In genomic region chr19:29952538-29952937, GRCm38 (mm10) we compare ENCODE assay signal across 25 mouse cellular contexts. TPM values are rescaled to one million over a fixed set of nuclear protein-coding genes. Genes with fewer than 3 reads are reported as not detected.
"Had no signal": no experiment of that assay in that cellular context is flagged by ENCODE, and none has a peak within 500 bp of the region (broad histone marks: within the 10 kb centered on the region; RNA-seq: fewer than 3 reads in every experiment).

No protein-coding gene starts in this region.

- H3K9ac ChIP-seq: liver, postnatal 0 days; lung, embryonic 15.5 days; midbrain, embryonic 12.5 days; neural tube, embryonic 13.5 days; neural tube, embryonic 15.5 days; stomach, embryonic 15.5 days had no signal

- H3K4me3 ChIP-seq: lung, embryonic 15.5 days; midbrain, embryonic 10.5 days; midbrain, embryonic 12.5 days; myocyte; neural tube, embryonic 13.5 days; neural tube, embryonic 15.5 days; stomach, embryonic 15.5 days had no signal

- H3K36me3 ChIP-seq: lung, embryonic 15.5 days; midbrain, embryonic 10.5 days; midbrain, embryonic 12.5 days; neural tube, embryonic 13.5 days; neural tube, embryonic 15.5 days; stomach, embryonic 15.5 days had no signal

- H3K27me3 ChIP-seq: lung, embryonic 15.5 days; midbrain, embryonic 12.5 days; neural tube, embryonic 13.5 days; neural tube, embryonic 15.5 days; stomach, embryonic 15.5 days had no signal

- H3K9me3 ChIP-seq: lung, embryonic 15.5 days; midbrain, embryonic 10.5 days; midbrain, embryonic 12.5 days; neural tube, embryonic 13.5 days; neural tube, embryonic 15.5 days; stomach, embryonic 15.5 days had no signal

- DNase-seq: liver, postnatal 0 days; lung, adult 2 months; lung, postnatal 4 days; midbrain, embryonic 14.5 days; retina, postnatal 1 day; right cerebral cortex, adult 18-20 months; right cerebral cortex, postnatal 14 days; thymus, adult 2 months; thymus, postnatal 25 days; thymus, postnatal 4 days had no signal

- H3K27ac ChIP-seq: lung, embryonic 15.5 days; midbrain, embryonic 10.5 days; midbrain, embryonic 12.5 days; neural tube, embryonic 13.5 days; neural tube, embryonic 15.5 days; stomach, embryonic 15.5 days; stomach, postnatal 0 days had no signal

RNA-seq across cellular contexts. Expression of gene Il33, which starts 27.6 kb away (rescaled TPM):
- total RNA-seq: megakaryocyte, adult 5-6 weeks; megakaryocyte-erythroid progenitor cell, adult 5-6 weeks had no signal

RNA-seq across cellular contexts. Expression of gene Trpd52l3, which starts 51.1 kb away (rescaled TPM):
- total RNA-seq: megakaryocyte, adult 5-6 weeks; megakaryocyte-erythroid progenitor cell, adult 5-6 weeks had no signal
- polyA plus RNA-seq: liver, postnatal 0 days; lung, adult 2 months; lung, embryonic 15.5 days; lung, postnatal 0 days; midbrain, embryonic 10.5 days; midbrain, embryonic 12.5 days; midbrain, embryonic 14.5 days; midbrain, embryonic 16.5 days; myocyte; neural tube, embryonic 11.5 days; neural tube, embryonic 13.5 days; neural tube, embryonic 15.5 days; spleen, adult 2 months; stomach, embryonic 15.5 days; stomach, postnatal 0 days; urinary bladder, adult 2 months had no signal
